Mouse (Mus musculus) T-helper 17 cell (primary cell): ENCODE measurements around the gene Kcnmb3.
"Not testable (repeated sequence)": the region's sequence is repeated elsewhere in the genome, so short reads cannot be mapped to it uniquely, and the experiment has no call there.

ENCODE experiments used
- in situ Hi-C, 2 experiments: fragments of 300-600 bp; cut with MboI, MseI; formaldehyde crosslinking; loops; 1 replicate in 1 of 2; 2 replicates in 1 of 2; pipeline ENCODE4 v1.15.1; 2025; ENCODE audit warnings: high pct_unique_total_duplicates in 2 of 2

Kcnmb3 gene

GRCm38 (mm10) chr3:32437820-32438219, 54.2 kb downstream of the Kcnmb3 start:
- in situ Hi-C loops: loop anchor here in 1 of 2 experiments (5.0 kb wide), 1 partner anchor 56 kb away; no protein-coding TSS in a partner anchor

- in situ Hi-C loops: loop anchor here in 1 of 2 experiments (5.0 kb wide), 1 partner anchor 55 kb away; no protein-coding TSS in a partner anchor
These were observed 54.7 kb downstream of the Kcnmb3 start for GRCm38 (mm10) chr3:32437297-32437696.

GRCm38 (mm10) chr3:32436101-32436500, 55.9 kb downstream of the Kcnmb3 start:
- in situ Hi-C loops: loop anchor here in 1 of 2 experiments (5.0 kb wide), 1 partner anchor 54 kb away; no protein-coding TSS in a partner anchor

GRCm38 (mm10) chr3:32434016-32434415, 58.0 kb downstream of the Kcnmb3 start:
- in situ Hi-C loops: no loop called here

- in situ Hi-C loops: no loop called here
These were observed 61.6 kb downstream of the Kcnmb3 start for GRCm38 (mm10) chr3:32430394-32430793.

GRCm38 (mm10) chr3:32429351-32429750, 62.7 kb downstream of the Kcnmb3 start:
- in situ Hi-C loops: not testable (repeated sequence)

- in situ Hi-C loops: no loop called here
These were observed 63.1 kb downstream of the Kcnmb3 start for GRCm38 (mm10) chr3:32428921-32429320.

- in situ Hi-C loops: no loop called here
These were observed 63.7 kb downstream of the Kcnmb3 start for GRCm38 (mm10) chr3:32428361-32428760.

GRCm38 (mm10) chr3:32427695-32428094, 64.3 kb downstream of the Kcnmb3 start:
- in situ Hi-C loops: no loop called here
